Mouse (Mus musculus): ENCODE measurements around the gene Ptgr2. TPM values are rescaled to one million over a fixed set of nuclear protein-coding genes. Genes with fewer than 3 reads are reported as not detected.
"Not testable (repeated sequence)": the region's sequence is repeated elsewhere in the genome, so short reads cannot be mapped to it uniquely, and the experiment has no call there.

Ptgr2 gene
- total RNA-seq (2021) = 10 to 100 TPM; 78.4 to 80.6 TPM
- long read RNA-seq, experiment 1, transcript Ptgr2-201 (10 exons, 3,168 nt) = major isoform, 66 of 106 reads
- long read RNA-seq, experiment 1, partial matches to known transcripts = 25 of 106 reads
- long read RNA-seq, experiment 1, other reads (novel, unspliced or antisense) = 13 of 106 reads
- long read RNA-seq, experiment 2, transcript Ptgr2-207 (10 exons, 2,073 nt) = minor isoform, 5 of 114 reads
- long read RNA-seq, experiment 2, transcript Ptgr2-201 (10 exons, 3,168 nt) = major isoform, 85 of 114 reads
- long read RNA-seq, experiment 2, partial matches to known transcripts = 10 of 114 reads
- long read RNA-seq, experiment 2, other reads (novel, unspliced or antisense) = 14 of 114 reads

DNA sequence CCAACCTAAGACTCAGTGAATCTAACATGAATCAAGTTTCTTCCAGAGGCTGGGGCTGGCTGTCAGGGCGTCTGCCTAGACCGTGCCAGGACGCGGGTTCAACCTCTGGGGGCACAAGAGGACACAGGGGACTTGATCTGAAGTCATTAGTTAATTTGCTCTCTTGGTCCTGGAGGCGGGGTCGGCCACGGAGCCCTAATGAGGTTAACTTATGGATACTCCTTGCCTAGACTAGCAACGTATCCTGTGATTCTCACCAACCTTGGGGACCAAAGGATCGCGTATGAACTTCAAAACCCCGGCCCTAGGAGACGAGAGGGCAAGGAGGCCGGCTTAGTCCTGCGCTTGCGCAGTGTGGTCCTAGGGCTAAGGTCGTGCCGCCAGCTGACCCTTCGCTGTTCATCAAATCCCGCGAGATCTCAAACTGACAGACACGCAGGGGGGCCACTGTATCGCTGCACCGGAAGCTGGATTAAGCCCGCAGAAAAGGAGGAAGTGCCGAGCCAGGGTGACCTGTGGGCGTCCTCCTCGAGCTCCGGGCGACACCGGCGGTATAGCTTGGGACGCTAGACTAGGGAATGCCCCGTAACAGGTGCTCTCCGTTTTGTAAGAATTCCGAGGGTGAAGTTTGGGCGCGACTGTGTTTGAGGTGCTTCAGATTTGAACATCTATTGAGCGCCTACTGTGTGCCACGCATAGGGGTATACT is at the start of gene Ptgr2:
TSS of gene Ptgr2 (plus strand) at position 348 of the 708 bp plus-strand sequence.
- DNase-seq = peak; percentile 93

DNA sequence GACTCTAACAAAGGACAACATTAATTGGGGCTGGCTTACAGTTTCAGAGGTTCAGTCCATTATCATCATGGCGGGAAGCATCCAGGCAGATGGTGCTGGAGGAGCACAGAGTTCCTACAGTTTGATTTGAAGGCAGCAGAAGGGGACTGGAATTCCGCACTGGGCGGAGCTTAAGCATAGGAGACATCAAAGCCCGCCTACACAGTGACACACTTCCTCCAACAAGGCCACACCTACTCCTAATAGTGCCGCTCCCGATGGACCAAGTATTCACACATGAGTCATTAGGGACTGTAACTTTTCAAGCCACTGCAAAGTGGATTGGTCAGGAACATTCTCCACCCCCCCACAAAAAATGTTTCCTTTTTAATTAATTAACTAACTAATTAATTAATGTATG is 49.5 kb upstream of the Ptgr2 start:
- no peak for DNase-seq

DNA sequence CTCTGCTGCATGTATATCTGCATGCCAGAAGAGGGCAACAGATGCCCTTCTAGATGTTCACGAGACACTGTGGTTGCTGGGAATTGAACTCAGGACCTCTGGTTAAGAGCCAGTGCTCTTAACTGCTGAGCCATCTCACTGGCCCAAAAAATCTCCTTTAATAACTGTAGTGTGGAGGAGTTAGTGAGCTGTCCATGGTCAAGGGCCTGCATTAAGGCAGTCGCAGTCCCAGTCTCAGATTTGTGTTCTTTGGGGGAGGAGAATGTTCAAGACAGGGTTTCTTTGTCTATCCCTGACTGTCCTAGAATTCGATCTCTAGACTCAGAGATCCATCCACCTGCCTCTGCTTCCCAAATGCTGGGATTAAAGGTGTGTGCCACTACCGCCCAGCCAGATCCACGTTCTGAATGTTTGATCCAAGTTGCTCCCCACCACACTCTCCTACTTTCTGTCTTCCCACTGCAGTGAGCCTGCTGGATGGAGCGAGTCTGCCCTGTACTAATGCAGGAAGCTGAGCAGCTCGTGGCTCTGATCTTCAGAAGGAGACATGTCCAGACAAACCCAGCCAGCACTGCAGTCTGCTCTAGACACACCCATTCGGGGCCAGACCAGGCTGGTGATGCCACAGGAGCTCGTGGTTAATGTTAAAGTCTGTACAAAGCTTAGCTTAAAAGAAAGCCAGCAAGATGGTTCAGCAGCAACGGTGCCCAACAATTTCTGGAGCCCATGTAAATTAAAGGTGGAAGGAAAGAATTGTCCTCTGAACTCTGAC is 48.9 kb upstream of the Ptgr2 start:
- no peak for DNase-seq

DNA sequence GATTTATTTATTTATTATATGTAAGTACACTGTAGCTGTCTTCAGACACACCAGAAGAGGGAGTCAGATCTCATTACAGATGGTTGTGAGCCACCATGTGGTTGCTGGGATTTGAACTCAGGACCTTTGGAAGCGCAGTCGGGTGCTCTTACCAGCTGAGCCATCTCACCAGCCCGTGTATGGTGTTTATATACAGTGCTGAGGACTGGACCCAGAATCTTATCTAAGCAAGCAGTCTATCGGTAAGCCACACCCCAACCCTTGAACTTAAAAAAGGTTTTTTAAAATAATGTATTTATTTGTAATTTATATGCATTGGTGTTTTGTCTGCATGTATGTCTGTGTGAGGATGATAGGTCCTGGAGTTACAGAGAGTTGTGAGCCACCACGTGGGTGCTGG is 48.0 kb upstream of the Ptgr2 start:
- not testable (repeated sequence) for DNase-seq

DNA sequence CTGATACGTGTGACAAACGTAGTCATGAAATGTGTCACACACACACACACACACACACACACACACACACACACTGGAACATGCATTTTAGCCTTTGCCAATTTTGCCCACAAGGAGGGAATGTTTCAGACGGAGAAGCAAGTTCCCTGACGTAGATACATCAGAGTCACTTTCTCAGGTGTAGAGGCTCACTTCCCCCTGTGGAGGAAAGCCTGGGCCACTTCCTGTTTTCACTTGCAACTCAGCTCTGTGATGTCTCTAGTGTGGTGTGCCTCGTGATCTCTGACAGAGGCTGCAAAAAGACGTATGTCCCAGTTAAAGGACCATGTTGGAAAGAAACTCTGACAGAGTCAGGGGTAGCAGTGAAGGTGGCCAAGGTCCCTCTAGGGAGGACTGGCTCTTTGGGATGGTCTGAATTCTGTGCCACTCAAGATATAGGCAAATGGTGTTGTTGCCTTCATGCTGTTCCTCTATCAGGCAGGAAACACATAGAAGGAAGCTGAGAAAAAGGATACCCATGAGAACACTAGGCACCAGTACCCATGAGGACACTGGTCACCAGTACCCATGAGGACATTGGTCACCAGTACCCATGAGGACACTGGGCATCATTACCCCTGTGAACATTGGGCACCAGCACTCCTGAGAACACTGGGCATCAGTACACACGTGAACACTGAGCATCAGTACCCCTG is 41.8 kb upstream of the Ptgr2 start:
- peak; percentile 18 for DNase-seq

DNA sequence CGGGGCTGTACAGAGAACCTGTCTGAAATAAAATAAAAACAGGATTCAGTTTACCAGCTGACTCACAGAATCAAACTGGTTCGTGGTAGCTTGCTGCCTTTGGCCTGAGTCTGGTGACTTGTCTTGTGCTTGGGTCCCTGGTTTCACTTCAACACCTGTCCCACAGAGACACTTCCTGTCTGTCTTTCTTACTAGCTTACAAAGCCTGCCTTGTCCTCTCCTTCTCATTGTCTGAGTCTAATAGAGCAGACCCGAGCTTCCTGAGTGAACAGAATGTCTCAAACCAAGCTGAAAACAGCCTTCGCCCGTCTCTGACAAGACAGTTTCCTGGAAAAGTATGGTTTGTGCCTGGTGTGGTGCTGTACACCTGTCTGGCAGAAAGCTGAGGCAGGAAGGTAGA is 39.3 kb upstream of the Ptgr2 start:
- no peak for DNase-seq

DNA sequence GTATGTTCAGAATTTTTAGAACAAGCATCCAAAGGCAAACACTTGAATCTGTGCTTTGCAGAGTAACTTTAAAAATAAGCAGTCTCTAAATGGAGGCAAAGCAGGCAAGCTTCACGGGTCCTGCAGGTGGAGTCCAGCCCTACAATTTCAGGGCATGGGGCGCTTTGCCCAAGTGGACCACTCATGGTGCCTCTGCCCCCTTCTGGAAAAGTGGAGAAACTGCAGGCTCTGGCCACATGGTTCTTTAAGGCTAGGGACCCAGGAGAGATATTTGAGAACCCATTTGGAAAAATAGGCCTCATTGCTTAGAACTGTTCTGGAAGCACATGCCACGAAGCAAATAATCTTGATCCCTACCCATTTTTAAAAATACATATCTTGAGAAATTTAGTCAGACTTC is 35.8 kb upstream of the Ptgr2 start:
- DNase-seq = peak; percentile 59

DNA sequence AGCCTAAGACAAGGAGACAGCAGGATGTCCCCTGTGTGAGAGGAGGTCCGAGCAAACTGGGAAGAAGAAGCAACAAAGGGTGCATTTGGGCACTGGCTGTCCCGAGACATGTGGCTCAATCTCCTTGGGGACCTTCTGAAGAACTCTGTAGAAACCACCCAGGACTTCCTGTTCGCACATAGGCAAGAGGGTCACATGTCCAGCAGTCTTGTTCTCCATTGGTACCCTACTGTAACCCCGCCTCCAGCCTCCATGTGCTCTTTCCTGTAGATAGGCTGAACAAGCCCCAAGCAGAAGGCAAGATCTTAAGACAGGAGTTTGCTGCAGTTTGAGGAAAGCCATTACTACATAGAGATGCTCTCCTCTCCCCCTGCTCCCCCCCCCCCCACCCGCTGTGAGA is 32.2 kb upstream of the Ptgr2 start:
- no peak for DNase-seq

DNA sequence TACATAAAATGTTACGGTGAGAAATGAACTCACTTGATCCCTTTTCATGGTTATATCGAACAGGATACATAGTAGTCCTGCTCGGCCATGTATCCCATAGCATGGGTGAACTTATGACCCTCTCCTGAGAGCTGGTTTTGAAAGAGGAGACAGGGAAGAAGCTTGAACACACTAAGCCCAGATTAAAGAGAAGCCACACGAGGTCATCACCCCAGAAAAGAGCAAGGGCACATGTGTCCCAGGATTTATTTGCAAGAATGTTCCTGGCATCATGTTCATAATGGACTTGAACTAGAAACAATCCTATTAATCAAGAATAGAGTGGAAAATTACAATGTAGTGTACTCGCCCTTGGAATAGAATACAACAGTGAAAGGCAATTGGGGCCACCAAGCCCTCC is 30.1 kb upstream of the Ptgr2 start:
- no peak for DNase-seq

DNA sequence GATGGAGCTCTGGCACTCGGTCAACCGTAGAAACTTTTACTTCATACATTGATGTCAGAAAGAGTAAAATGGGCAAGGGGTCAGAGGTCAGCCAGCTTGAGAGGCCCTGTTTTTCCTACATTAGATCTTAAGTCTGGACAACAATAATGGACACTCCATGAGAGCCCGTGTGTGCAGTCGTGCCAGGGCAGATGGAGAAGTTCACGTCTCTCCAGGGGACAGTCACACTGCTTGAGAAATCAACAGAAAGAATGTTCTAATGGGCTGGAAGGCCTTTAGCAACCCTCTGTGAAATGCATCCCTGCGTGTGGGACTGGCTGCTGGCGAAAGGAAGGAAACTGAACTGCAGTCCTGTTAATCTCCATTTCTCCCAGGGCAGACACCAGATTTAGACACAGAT is 24.7 kb upstream of the Ptgr2 start:
- no peak for DNase-seq

DNA sequence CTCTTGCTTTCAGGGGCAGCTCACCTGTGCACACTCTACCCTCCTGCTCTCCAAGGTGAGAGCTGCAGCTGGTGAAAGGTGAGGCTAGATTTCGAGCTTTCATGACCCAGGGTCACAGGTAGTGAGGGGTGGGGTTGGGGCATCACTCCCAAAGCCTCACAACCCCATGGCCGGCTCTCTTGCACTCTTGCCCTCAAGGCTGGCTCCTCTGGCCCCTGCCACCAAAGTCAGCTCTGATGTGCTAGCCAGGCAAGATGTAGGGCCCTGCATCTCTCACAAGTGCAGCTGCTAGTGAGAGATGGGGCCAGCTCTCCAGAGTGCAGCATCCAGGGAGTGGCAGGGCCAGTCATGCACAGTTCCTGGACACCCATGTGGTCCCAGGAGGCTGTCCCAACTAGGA is 17.8 kb upstream of the Ptgr2 start:
- no peak for DNase-seq

DNA sequence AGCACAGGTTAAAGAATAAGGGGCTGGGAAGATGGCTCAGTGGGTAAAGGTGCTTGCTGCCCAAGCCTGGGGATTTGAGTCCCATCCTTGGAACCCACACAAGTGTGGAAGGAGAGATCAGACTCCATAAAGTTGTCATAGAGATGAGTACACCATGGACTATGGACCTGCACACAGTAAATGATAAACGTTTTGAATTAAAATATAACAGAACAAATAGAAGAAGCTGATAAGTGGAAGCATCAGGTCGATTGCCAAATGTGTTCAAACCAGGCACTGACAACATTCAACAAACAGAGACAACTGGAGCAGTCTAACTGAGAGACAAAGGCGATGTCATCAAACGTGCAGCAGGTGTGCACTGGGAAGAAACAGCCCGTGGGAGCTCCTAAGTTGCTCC is 11.7 kb upstream of the Ptgr2 start:
- DNase-seq = no peak

DNA sequence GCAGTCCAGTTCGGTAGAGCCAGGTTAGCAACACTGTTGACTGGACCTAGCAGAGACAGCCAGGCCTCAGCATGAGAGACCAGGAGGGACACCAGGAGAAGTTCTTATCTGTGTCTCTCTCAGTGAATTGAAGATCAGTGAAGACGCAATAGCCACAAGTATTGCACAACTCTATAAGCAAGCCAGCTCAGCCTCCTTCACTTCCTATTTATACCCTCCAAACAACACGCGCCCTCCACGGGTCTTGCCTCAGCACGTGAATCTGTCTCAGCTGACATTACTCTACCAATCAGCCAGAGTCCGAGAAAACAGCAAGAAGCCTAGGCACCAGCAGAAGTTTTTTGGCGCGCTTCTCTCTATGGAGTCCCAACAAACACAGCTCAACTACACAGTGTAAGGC is 9.7 kb upstream of the Ptgr2 start:
- DNase-seq = no peak

DNA sequence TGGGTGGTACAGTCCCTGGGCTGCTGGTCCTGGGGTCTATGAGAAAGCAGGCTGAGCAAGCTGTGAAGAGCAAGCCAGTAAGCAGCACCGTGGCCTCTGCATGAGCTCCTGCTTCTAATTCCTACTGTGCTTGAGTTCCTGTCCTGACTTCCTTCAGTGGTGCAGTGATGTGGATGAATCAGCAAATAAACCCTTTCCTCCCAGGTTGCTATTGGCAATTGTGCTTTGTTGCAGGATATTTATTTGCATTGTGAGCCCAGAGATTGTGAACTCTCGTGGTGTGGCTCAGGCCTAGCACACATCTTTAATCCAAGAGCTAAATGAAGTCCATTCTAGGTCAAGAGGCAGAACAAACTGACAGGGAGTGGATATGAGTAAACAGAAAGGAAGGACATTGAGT is 8.7 kb upstream of the Ptgr2 start:
- DNase-seq = no peak

DNA sequence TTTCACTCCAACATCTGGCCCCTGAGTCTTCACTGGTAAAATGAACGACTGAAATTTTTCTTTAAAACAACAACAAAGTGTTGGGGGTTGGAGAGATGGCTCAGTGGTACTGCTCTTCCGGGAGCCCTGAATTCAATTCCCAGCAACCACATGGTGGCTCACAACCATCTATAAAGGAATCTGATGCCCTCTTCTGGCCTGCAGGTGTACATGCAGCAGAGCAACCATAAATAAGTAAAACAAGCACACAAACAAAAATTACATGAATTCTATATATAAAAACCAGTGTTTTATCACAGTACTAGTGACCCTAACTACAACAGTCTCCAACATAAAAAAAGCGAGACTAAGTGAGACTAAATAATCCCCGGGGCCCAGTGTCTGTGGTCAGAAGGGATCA is 8.2 kb upstream of the Ptgr2 start:
- DNase-seq = no peak

DNA sequence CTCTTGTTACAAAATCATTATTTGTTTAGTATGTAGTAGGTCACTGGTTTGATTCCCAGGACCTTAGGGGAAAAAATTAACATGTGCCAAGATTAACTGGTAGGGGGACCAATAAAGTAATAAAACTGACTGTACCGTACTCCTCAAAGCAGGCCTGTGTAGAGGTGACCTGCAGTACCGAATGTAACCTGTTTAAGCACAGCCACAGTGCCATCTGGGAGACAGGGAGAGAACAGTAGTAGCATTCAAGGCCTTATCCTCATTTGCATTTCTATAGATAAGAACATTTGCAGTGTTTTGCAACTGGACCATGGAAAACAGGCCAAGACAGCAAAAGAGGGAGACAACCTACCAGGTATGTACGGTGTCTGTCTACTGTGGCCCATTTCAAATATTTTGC is 7.2 kb upstream of the Ptgr2 start:
- DNase-seq = no peak

DNA sequence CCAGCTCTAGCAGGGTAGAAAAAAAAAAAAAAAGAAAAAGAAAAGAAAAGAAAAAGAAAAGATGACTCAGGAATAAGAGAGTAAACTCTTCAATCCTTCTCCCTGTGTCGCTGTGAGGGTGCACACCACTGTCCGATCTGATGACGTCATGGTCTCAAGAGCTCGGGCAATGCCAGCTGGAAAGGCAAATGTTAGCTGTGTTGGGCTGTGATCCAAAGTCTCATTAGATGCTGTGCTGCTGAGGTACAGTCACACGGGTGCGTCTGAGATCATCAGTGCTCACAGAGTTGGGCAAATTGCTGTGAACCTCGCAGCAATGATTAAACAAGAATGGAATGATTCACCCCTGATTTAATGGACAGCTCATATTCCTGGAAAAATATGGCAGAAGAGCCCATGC is 6.1 kb upstream of the Ptgr2 start:
- no peak for DNase-seq

DNA sequence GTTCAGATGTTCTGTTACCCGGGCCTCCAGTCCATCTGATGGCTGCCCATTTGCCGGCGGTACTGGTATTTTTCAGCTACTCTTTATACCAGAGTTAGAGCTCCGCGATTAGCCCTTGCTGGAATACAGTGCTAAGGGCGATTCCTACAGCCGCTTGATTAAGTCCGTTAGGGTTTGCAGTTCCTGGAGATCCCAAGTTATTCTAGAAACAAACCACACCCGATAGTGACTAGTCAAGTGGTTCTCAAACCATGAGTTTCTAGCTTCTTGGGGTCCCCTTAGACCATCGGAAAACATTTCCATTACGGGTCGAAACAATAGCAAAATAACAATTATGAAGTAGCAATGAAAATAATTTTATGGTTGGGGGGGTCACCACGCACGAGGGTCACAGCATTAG is 641 bp upstream of the Ptgr2 start:
- no peak for DNase-seq

DNA sequence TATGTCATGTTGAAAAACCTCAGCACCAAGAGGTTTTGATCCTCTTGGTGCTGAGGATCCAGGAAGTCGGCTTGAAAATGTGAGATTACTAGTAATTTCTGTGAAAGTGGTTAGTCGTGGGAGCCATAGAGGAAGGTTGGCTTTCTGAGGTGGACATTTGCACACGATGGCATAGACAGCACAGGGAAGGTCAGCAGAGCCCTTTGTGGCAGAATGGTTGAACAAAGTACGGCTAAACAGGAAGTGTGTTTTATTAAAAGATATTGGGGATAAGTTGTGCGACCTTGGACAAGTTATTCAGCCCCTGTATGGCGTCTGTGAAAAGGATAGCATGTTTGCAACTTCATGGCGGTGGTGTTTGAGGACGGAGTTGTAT is 549 bp downstream of the Ptgr2 start:
- no peak for DNase-seq

DNA sequence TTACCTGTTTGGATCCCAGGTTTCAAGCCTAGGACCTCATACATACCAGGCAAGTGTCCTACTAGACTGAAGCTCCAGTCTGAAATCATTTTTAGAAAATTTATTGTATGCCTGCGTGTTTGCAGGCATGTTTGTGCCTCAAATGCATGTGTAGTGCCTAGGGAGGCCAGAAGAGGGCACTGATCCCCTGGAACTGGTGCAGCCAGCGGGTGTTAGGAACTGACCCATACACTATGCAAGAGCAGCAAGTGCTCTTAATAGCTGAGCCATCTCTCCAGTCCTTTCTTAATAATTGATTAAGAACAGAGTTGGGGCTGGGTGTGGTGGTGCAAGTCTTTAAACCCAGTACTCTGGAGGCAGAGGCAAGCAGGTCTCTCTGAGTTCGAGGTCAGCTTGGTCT is 3.4 kb downstream of the Ptgr2 start:
- DNase-seq = no peak

DNA sequence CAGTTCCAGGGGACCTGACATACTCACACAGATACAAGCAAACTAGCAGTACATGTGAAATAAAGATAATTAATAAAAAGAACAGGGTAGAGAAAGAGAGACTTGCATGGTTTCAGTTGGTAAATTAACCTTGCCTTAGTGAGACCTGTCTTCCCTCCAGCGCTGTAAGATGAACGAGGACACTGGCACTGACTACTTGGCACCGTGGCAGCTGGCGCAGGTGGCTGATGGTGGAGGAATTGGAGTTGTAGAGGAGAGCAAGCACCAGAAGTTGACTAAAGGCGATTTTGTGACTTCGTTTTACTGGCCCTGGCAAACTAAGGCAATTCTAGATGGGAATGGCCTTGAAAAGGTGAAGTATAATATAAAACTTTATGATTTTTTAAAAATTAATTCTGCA is 12.8 kb downstream of the Ptgr2 start:
- peak; percentile 38 for DNase-seq

DNA sequence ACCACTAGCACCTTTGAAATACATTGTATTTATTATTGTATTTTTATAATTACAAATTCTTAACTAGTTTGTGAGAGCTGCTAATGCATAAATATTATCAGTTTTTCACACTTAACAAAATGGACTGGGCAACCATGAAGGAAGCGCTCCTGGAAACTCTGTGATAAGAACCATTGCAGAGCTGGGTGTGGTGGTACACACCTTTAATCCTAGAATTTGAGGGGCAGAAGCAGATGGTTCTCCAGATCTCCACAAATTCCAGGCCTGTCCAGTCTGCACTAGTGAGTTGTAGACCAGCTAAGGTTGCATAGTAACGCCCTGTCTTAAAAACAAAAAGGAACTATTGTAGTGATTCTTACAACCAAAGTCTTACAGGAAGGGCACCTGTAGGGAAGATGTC is 14.2 kb downstream of the Ptgr2 start:
- DNase-seq = no peak

DNA sequence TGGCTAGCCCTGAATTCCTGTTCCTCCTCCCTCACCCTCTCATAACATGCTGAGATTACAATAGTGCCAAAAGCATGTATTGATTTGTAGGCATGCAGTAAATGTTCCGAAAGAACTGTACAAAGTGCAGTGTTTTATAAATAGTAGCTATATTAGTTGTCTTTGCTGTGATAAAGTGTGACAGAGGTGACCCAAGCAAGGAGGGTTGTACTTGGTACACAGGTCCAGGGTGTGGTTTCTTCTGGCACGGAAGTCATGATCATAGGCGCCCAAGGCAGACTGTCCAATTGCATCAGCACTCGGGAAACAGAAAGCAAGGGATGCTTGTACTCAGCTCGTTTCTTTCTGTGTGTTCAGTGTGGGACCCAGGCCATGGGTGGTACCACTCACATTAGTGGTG is 19.1 kb downstream of the Ptgr2 start:
- DNase-seq = no peak
